Mouse (Mus musculus) gastrocnemius, postnatal 36 days (tissue): ENCODE measurements around the gene Surf1. TPM values are rescaled to one million over a fixed set of nuclear protein-coding genes. Genes with fewer than 3 reads are reported as not detected.

Source experiments
- DNase-seq, 2 experiments: peaks; one replicate each; pipeline ENCODE4 v3.0.0; 2022
- intact Hi-C: fragments of 180-260 bp; cut with DNase I; formaldehyde crosslinking; loops from one replicate; pipeline ENCODE4 v1.15.1; 2025
- long read RNA-seq, 2 experiments: library from polyadenylated mRNA; stranded (forward); transcript quantifications; one replicate each; pipeline ENCODE4 v2.0.0; 2021
- total RNA-seq, 2 experiments: library from RNA; stranded (reverse); gene quantifications; 2 replicates each; pipeline ENCODE4 v1.2.3; 2021

The Surf1 gene
- 10 to 100 TPM; 35.5 to 38.8 TPM for total RNA-seq
- long read RNA-seq, experiment 1, transcript Surf1-201 (9 exons, 1,173 nt) = major isoform, 8 of 21 reads
- long read RNA-seq, experiment 1, partial matches to known transcripts = 4 of 21 reads
- long read RNA-seq, experiment 1, other reads (novel, unspliced or antisense) = 6 of 21 reads
- long read RNA-seq, experiment 2, transcript Surf1-201 (9 exons, 1,173 nt) = major isoform, 11 of 27 reads
- long read RNA-seq, experiment 2, partial matches to known transcripts = 5 of 27 reads
- long read RNA-seq, experiment 2, other reads (novel, unspliced or antisense) = 9 of 27 reads

DNA sequence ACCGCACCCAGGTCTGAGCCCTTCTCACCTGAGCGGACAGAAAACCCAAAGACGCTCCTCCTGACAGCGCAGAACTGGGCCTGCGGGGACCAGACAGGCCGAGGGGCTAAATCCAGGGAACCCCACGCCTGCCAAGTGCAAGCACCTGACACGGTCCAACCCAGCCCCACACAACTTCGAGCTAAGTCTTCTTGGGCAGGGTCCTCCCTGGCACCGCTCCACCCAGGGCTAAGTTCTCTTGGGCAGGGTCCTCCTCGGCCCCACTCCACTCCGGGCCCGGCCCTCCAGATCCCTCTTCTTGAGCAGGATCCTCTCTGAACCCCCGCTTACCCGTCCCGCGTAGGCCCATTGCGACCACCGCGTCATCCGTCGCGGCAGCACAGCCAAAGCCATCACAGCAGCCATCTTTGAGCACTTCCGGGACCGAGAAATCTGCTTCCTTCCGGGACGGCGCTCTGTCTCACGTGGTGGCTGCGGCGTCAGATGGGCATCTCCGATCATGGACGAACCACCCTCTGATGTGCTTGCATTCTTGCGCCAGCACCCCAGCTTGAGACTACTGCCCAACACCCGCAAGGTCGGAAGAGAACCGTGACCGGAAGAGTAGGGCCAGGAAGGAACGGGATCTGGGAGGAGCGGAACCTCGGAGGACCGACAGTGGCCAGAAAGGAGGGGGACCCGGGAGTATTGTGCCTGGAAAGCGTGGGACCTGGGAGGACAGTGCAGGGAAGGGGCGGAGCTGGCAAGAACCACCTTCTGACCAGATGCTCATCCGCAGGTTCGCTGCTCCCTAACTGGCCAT, at the start of gene Surf1, which contains the start of gene Surf2:
Gene Surf1 (minus strand): TSS at position 604 of the 802 bp plus-strand sequence.
Gene Surf2 (plus strand): TSS at position 441 of the 802 bp plus-strand sequence.
- intact Hi-C loops = no loop called here
- DNase-seq = peak; percentile 61 to 73

DNA sequence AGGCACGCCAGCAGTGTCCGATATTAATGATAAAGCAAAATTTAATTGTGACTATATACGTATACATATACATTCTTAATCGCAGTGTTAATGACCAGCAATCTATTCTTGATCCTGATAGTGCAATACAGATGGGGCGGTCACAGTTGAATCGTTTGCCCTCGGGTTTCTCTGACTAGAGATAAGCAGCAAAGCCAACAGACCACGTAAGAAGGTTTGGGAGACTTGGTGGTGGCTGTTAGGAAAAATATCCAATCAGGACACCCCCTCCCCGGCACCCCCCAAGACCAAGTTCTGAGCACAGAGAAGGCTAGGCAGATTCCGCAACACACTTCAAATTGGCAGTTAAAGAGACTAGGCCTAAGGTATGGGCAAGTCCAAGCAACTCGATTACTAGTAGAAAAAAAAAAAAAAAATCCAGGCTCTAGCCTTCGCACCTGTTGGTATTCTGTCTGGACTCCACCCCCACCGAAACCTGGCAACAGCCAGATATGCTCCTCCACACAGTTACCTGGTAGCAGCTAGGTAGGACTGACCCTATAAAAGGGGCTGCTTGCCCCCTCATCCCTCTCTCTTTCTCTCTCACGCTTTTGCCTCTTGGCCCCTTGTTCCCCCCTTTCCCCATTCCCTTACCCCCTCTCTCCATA, 48.5 kb upstream of the Surf1 start:
- intact Hi-C loops = no loop called here
- no peak for DNase-seq

- DNase-seq = peak; percentile 91 to 93
- intact Hi-C loops = no loop called here
These were observed 47.8 kb upstream of the Surf1 start, which contains the start of gene Rexo4 for GRCm38 (mm10) chr2:26963923-26964723. TSS of gene Rexo4 (minus strand) at chr2:26964386.

GRCm38 (mm10) chr2:26960756-26961155, 44.4 kb upstream of the Surf1 start:
- intact Hi-C loops = no loop called here
- no peak for DNase-seq

- DNase-seq = no peak
These were observed 41.1 kb upstream of the Surf1 start for GRCm38 (mm10) chr2:26957488-26957859.

DNA sequence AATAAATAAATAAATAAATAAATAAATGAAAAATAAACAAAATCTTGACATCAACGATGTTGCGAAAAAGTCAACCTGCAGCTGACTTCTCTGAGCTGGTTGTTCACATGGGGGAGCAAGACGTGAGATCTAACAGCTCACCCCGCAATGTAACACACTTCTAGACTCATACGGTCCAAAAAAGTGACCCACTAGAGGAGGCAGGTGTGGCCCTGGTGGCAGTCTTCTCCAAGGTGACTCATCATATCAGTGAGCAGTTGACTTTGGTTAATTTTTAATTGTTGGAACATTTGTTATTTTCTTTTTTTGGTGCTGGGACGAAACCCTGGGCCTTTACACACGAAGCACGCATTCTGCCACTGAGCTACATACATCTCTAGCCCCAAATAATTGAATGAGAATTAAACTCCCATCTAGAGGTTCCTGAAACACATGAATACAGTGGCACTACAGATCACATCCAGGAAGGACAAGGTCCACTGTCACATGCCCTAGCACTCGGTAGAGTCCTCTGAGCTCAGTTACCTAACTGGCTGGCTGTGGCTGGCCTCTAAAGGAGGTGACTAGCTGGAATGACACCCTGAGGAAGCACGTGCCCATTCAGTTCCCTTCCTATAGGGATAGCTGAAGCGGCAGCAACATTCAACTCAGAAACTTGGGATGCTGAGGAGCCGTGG, 40.6 kb upstream of the Surf1 start:
- intact Hi-C loops = no loop called here
- DNase-seq = no peak

More at GRCm38 (mm10) chr2:26957488-26957859, 41.1 kb upstream of the Surf1 start:
- intact Hi-C loops = no loop called here

GRCm38 (mm10) chr2:26954735-26955395, 38.5 kb upstream of the Surf1 start:
- no peak for DNase-seq
- intact Hi-C loops = no loop called here

DNA sequence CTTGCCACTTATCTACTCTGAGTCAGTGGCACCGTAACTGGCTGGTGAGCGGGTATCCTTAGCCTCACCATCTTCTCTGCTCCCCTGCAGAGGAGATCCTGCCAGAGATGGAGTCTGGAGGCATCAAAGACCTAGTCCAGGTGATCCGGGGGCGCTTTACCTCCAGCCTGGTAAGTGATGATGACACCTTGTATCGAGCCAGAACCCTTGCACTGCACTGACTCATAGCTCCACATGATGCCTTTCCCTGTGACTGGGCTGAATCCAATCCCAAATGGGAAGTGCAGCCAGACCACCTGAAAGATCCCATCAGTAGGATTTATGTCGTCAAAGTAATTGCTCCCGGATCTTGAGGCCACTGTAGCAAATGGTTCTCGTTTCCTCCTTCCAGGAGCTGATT, 36.5 kb upstream of the Surf1 start:
- intact Hi-C loops = no loop called here
- DNase-seq = no peak

DNA sequence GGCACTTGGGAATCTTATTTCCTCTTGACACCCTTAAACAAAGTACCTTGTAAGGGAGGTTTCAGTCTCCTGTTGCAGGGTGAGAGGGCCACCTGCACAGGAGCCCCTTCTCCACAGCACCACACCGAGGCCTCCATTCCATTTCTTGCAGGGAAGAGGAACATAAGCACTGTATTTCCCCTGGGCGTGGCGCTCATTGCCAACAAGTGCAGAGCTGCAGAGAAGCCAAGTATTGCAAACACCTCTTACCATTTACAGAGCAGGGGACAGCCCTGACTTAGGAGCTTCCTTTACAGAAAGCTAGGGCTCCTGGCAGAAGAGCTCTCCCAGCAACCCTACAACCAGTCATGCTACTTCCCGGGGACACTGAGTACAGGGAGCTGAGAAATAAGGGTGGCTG, 35.9 kb upstream of the Surf1 start:
- intact Hi-C loops = no loop called here
- DNase-seq = no peak

DNA sequence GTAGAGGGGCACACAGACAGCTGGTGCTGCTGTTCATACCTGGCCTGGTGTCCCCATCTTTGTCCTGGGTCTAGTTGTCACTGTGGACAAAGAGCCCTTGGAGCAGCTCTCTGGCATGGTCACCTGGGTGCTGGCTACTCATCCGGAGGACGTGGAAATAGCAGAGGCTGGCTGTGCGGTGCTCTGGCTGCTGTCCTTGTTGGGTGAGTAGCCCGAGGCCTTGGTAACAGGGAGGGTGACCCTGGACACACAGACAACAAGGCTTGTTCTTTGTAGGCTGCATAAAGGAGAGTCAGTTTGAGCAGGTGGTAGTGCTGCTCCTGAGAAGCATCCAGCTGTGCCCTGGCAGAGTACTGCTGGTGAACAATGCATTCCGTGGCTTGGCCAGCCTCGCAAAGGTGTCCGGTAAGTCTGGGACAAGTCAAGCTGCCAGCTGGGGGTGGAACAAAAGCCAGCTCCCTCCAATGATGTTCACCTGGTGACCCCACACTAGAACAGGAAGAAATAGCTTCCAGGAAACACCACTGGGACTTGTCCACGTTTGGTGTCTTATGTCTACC, 35.1 kb upstream of the Surf1 start:
- intact Hi-C loops = no loop called here
- no peak for DNase-seq

- intact Hi-C loops = no loop called here
- DNase-seq = no peak
These were observed 34.1 kb upstream of the Surf1 start for GRCm38 (mm10) chr2:26950411-26950810.

GRCm38 (mm10) chr2:26943253-26943652, 26.9 kb upstream of the Surf1 start:
- no peak for DNase-seq
- intact Hi-C loops = no loop called here

DNA sequence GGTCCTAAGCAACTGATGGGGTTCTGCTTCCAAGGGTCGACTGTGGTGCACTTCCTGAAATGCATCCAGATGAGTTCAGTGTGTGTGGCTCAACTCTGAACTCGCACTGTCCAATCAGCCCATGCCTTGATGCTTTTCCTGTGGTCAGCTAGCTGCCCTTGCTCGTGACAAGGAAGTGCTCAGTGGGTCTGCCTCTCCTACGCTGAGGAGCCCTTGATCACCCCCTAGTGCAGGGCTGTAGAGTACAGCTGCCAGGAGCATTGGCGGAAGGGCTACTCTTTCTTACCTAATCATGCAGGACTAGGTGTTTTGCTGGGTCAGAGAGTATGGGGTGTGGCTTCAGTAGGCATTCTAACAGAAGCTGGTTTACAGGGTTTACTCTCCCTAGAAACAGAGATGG, 25.2 kb upstream of the Surf1 start:
- intact Hi-C loops = no loop called here
- no peak for DNase-seq

DNA sequence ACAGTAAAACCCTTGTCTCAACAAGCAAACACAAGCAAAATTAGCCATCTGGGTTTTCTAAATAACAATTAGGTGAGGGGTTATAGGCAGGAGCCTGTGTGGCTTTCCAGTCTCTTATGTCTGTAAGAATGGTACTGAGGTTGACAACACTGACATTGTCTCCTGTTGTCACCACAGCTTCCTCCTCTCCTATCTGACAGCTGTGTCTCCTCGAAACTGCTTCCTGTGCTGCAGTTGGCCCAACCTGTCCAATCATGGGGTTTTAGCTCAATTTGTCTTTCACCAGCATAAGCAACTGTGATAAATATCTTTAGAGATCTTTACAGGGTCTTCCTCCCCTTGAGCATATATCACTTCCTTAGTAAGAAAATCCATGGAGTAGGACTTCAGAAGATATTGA, 20.1 kb upstream of the Surf1 start:
- no peak for DNase-seq
- intact Hi-C loops = no loop called here

DNA sequence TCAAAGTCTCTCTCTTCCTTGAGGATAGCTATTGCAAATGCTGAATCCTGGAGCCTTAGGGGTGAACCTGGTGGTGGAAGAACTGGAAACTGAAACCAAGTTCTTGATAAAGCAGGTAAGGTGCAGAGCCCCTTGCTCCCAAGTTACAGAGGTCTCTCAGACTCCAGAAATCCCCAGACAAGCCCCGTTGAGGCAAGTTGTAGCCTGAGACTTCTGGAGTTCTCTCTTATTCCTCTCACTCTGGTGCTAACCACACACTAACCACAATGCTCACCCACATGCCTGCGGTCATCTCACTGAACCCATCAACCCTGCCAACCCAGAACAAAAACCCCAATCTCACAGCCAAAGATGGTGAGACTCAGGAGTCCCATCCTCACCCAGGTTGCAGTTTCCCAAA, 19.0 kb upstream of the Surf1 start:
- intact Hi-C loops = no loop called here
- DNase-seq = no peak

- peak; percentile 82 to 89 for DNase-seq
- intact Hi-C loops = loop anchor here (5.0 kb wide), 1 partner anchor 74 kb away; the partner anchor contains the start of gene Cacfd1
These were observed 17.1 kb upstream of the Surf1 start, which contains the start of the genes Surf4 and Stkld1 for GRCm38 (mm10) chr2:26933304-26934055. TSS of gene Surf4 (minus strand) at chr2:26933928. TSS of gene Stkld1 (plus strand) at chr2:26934047.

GRCm38 (mm10) chr2:26932473-26933303, 16.4 kb upstream of the Surf1 start:
- no peak for DNase-seq

More at GRCm38 (mm10) chr2:26932473-26933303, 16.4 kb upstream of the Surf1 start:
- intact Hi-C loops = loop anchor here (5.0 kb wide), 1 partner anchor 75 kb away; the partner anchor contains the start of gene Cacfd1
